Mouse (Mus musculus): ENCODE data around the gene Capn15. TPM values are rescaled to one million over a fixed set of nuclear protein-coding genes. Genes with fewer than 3 reads are reported as not detected.

Gene Capn15
- total RNA-seq, 2 experiments from 2014 or later = 5.4 to 6.5 TPM

- intact Hi-C loops (cut with DNase I) = no loop called here
- DNase-seq = no peak
These were observed 28.0 kb downstream of the Capn15 start for GRCm38 (mm10) chr17:25957586-25958051.

- DNase-seq = no peak
- intact Hi-C loops (cut with DNase I) = no loop called here
These were observed 29.0 kb downstream of the Capn15 start for GRCm38 (mm10) chr17:25956631-25957030.

- no peak for DNase-seq
- intact Hi-C loops (cut with DNase I) = no loop called here
These were observed 29.4 kb downstream of the Capn15 start for GRCm38 (mm10) chr17:25956201-25956600.

DNA sequence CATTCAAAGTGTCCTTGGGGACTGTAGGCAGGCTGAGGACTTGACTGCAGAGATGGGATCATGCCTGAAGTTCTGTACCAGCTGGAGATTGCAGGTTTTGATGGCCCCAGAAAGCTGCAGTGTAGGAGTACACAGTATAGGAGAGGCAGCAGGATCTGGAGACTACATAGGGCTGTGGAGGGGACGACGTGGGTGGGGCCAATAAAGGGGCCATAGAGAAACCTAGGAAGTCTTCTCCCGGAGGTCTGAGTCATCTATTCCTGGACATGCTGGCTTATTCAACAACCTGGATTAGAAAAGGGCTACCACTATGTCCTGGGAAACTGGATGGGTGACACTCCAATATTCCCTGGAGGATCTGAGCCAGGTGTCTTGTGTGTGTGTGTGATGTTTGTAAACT lies 29.9 kb downstream of the Capn15 start:
- DNase-seq = no peak
- intact Hi-C loops (cut with DNase I) = no loop called here

- intact Hi-C loops (cut with DNase I) = no loop called here
These were observed 30.9 kb downstream of the Capn15 start for GRCm38 (mm10) chr17:25954671-25955070.

DNA sequence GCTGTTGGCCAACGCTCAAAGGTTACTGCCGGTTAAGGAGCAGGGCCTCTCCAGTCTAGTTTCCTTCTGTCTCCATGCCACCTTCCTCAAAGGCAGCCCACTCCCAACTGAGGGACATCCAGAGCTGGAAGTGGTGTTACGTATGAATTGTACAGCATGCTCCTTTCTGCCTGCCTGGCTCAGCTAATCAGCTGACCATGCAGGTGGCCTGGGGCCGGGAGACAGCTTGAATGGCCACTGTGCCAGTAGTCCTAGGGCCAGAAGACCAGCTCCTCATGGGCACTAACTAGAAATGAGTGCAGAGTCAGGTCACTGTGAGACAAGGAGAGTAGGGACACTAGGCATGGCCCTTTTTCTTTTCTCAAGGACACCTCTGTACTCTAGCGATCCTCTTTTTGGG lies 32.4 kb downstream of the Capn15 start:
- intact Hi-C loops (cut with DNase I) = no loop called here
- no peak for DNase-seq

More at GRCm38 (mm10) chr17:25954671-25955070, 30.9 kb downstream of the Capn15 start:
- no peak for DNase-seq

GRCm38 (mm10) chr17:25951803-25952623 lies 33.6 kb downstream of the Capn15 start, which contains the start of gene A930017K11Rik:
TSS of gene A930017K11Rik (minus strand) at chr17:25952565.
- DNase-seq = no peak
- intact Hi-C loops (cut with DNase I) = no loop called here

GRCm38 (mm10) chr17:25951225-25951802 lies 34.3 kb downstream of the Capn15 start:
- intact Hi-C loops (cut with DNase I) = no loop called here
- DNase-seq = no peak

GRCm38 (mm10) chr17:25950706-25951105 lies 34.9 kb downstream of the Capn15 start:
- intact Hi-C loops (cut with DNase I) = no loop called here
- no peak for DNase-seq

DNA sequence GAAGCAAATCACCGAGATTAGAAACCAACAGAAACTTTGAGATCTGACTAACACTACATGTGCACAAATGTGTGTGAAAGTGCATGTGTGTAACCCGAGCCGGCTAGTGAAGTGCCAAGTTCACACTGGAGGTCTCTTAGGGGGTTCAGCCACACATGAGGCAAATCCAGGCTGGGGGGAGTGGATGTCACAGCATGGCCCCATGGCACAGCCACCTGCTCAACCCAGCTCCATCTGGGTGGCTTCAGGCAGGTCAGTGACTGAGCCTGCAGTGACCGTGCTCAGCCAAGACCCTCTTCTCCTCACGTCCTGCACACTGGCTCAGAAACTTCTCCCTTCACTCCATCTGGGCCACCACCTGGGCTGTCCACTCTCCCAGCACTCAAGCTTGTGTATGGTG lies 35.6 kb downstream of the Capn15 start:
- intact Hi-C loops (cut with DNase I) = no loop called here
- no peak for DNase-seq

DNA sequence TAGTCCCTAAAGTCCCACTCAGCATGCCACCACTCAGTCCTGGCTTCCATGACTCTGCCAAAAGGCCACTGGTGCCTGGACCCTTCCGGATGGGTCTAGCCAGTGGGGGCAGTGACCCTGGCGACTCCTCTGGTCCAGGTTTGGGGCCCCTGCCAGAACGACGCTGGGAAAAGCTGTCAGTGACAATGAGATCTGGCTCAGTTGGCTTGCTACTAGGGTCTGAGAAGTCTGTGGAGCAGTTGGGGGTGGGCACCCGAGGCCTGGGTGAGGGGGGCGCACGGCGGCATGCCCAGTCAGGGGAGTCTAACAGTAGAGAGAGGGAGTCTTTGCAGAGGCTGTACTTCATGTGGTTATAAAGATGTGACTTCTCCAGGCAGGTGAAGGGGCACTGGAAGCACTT lies 37.5 kb downstream of the Capn15 start:
- no peak for DNase-seq
- intact Hi-C loops (cut with DNase I) = no loop called here

DNA sequence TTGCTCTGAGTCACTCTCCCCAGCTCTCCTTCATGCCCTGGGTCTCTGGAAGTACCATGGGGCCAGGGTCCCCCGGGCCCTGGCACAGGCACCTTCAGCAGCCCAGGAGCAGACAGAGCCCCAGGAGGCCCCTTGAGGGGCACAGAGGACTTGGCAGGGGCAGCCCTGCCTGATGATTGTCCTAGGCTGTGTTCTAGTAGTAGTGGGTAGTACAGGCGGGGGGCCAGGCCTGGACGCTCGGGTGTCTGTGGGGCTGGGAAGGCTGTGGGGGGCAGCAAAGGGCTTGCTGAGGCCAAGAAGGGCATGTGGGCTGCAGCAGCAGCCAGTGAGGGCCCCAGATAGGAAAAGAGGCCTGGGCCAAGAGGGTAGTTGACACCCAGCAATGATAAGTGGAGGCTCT lies 38.0 kb downstream of the Capn15 start:
- intact Hi-C loops (cut with DNase I) = no loop called here
- no peak for DNase-seq

- no peak for DNase-seq
- intact Hi-C loops (cut with DNase I) = no loop called here
These were observed 38.7 kb downstream of the Capn15 start for GRCm38 (mm10) chr17:25946891-25947290.

GRCm38 (mm10) chr17:25946349-25946748 lies 39.2 kb downstream of the Capn15 start:
- no peak for DNase-seq
- intact Hi-C loops (cut with DNase I) = no loop called here

DNA sequence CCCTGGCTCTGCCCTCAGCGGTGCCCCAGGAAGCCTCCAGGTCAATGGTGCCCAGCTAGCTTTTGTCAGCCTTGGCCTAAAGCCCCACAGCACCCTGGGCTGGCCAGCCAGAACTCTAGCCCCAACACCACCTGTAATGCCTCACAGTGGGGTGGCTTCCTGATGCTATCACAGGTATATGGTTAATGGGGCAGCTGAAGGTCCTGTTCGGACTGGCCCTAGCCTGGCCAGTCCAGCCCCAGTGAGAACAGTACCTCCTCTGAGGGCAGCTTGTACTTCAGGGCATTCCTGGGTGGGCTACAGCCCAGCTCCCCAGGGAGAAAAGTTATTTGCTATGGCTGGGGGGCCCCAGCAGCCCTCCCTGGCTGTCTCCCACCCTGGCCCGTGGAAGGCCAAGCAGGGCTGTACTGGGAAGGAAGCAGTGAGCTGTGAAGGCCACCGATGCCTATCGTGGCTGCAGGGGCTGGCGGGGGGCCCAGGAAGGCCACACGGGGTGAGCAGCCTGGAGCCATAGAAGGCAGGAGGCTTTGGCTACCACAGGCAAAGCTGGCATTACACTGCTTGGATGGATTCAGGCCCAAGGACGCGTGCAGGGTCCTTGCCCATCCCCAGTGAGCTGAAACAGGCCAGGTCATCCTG lies 40.0 kb downstream of the Capn15 start:
- intact Hi-C loops (cut with DNase I) = no loop called here

DNA sequence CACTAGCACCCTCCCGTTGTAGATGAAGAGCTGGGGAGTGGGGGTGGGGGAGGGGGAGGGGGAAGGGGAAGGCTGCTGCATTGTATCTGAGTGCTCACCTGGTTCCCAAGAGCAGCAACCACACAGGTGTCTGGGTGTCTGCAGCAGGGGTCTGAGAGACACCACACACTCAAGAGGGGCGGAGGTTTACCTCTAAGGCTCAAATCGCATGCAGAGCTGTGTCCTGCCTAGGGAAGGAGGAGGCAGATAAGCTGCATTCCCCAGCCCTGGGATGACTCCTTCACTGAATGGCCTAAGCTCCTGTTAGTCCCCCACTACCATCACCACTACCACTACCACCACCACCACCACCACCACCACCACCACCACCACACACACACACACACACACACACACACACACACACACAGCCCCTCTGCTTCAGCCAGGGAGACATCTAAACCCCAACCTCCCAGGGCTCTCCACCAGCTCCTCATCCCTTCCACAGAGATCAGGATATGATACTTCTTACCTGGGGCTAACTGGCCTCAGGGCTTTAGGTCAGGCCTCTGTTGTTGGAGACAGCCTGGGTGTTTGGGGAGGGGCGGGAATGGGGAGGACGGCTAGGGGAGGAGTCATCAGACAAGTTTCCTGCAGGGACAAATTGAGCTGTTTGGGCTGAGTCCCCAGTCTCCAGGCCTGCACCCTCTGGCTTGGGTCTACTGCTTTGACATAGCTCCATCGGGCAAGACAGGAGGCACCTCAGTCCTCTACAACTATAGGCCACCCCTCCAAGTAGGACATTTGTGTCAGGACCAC lies 41.0 kb downstream of the Capn15 start, which contains the start of the genes Pigq and Nhlrc4:
Gene Pigq (minus strand): TSS at position 571 of the 798 bp plus-strand sequence.
Gene Nhlrc4 (minus strand): TSS at position 596 of the 798 bp plus-strand sequence.
- intact Hi-C loops (cut with DNase I) = no loop called here
- DNase-seq = no peak

More for the DNA sequence above, 40.0 kb downstream of the Capn15 start:
- DNase-seq = no peak

DNA sequence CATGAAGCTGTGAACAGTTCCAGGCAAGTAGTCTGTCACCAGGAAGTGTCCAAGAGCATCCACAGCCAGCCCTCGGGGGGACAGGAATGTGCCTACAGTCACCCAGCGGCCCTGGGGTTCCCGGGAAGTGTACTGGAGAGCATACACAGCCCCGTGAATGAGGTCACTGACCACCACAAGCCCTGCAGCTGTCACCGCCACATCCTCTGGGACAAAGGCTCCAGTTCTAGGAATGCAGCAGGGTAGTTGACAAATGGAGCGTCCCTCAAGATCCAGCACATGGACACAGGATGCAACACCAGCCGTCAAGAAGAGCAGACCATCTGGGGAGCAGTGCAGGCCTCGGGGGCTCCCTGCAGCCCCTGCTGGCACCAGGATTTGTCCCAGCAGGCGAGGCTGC lies 41.8 kb downstream of the Capn15 start:
- intact Hi-C loops (cut with DNase I) = no loop called here
- no peak for DNase-seq

GRCm38 (mm10) chr17:25943221-25943620 lies 42.4 kb downstream of the Capn15 start:
- no peak for DNase-seq
- intact Hi-C loops (cut with DNase I) = no loop called here

DNA sequence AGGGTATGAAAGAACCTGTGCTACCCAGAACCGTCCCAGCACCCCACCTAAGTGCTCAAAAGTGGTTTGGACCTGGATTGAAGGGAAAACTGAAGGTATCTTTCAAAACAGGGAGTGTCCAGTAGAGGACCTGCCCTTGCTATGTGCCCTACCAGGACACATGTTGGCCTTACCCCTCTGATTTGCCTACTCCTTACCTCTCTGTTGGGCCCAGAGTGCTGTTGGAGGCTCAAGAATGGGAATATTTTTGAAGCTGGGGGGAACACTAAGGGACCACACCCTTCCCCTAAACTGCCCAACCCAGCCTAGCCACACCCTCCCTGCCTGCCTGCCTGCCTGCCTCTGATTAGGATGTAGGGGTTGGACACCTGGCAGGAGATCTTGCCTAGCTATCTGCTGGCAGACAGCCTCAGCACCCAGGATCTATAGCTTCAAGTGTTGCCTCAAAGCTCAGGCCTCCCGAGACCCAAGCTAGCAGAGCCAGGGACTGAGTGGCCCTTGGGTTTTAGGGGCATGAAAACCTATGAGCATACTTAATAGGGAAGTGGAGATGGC lies 42.9 kb downstream of the Capn15 start:
- intact Hi-C loops (cut with DNase I) = no loop called here
- DNase-seq = no peak

Measured in gastrocnemius, postnatal 36 days (tissue).